Mouse (Mus musculus) ES-Bruce4 (cell line): ENCODE data around the gene Olfr809.

Experiments
- CTCF ChIP-seq: IDR thresholded peaks from one replicate; pipeline ENCODE4 v1.8.1; 2011; ENCODE audit warnings: low read depth, low read length
- EP300 ChIP-seq: IDR thresholded peaks from 2 replicates; pipeline ENCODE4 v1.6.1; 2011; ENCODE audit warnings: low read depth, low read length; ENCODE audit not compliant: insufficient read depth

DNA sequence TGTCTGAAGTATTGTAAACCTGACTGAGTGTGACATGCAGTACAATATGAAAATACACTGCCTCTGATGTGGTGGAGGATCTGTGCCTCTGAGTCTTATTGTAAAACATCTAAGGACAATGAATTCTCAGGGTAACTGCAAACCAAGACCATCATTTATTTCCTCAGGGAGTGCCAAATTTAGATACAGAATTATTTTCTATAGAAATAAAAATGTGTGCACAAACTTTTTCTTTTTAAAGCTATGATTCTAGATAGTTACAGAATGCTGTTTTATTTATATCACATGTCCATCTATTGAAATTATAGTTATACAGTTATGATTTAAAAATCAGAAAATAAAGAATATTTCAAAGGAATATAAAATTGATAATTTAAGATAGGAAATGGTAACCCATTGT is 32.6 kb upstream of the Olfr809 start, which contains the start of gene Olfr806:
- TF ChIP-seq CTCF (no peak), EP300 (no peak)
